Mouse (Mus musculus) kidney, postnatal 0 days (tissue): ENCODE measurements around the gene Slc39a11. TPM values are rescaled to one million over a fixed set of nuclear protein-coding genes. Genes with fewer than 3 reads are reported as not detected.
A peak's percentile ranks its signal among the peaks of the same experiment; 100 is the strongest.

Source experiments
- ATAC-seq: fragments of 200-750 bp; cut with Nextera tagmentation; replicated peaks from 2 replicates; pipeline ENCODE4 v1.8.0; 2017; ENCODE audit warnings: low read depth, moderate number of reproducible peaks, moderate TSS enrichment, moderate library complexity; ENCODE audit not compliant: low FRiP score
- DNase-seq: peaks from one replicate; pipeline ENCODE4 v3.0.0-alpha.2; 2016; ENCODE audit warnings: low spot score
- H3K27ac ChIP-seq: fragments of 300-500 bp; sonication (generic); 2 replicates; pipeline ENCODE4 v1.5.1; 2014; ENCODE audit warnings: mild to moderate bottlenecking
- H3K27me3 ChIP-seq: fragments of 300-500 bp; sonication (generic); 2 replicates; pipeline ENCODE4 v1.6.1; 2014; ENCODE audit warnings: low read length, mixed read lengths; ENCODE audit not compliant: insufficient read depth
- H3K36me3 ChIP-seq: fragments of 300-500 bp; sonication (generic); 2 replicates; pipeline ENCODE4 v1.6.1; 2014; ENCODE audit warnings: low read length, mixed read lengths; ENCODE audit not compliant: insufficient read depth
- H3K4me1 ChIP-seq: fragments of 300-500 bp; sonication (generic); replicated peaks from 2 replicates; pipeline ENCODE4 v1.6.1; 2014; ENCODE audit warnings: antibody characterized with exemption, low read length, mixed read lengths; ENCODE audit not compliant: insufficient read depth
- H3K4me2 ChIP-seq: fragments of 300-500 bp; sonication (generic); 2 replicates; pipeline ENCODE4 v1.6.1; 2014; ENCODE audit warnings: mild to moderate bottlenecking, low read length, moderate library complexity, mixed read lengths
- H3K4me3 ChIP-seq: fragments of 300-500 bp; sonication (generic); replicated peaks from 2 replicates; pipeline ENCODE4 v1.5.1; 2014; ENCODE audit warnings: low read depth, low read length
- H3K9ac ChIP-seq: fragments of 300-500 bp; sonication (generic); 2 replicates; pipeline ENCODE4 v1.6.1; 2014; ENCODE audit warnings: low read depth, low read length
- H3K9me3 ChIP-seq: fragments of 300-500 bp; sonication (generic); replicated peaks from 2 replicates; pipeline ENCODE4 v1.6.1; 2016; ENCODE audit warnings: low read length, inconsistent platforms, mixed read lengths
- CTCF ChIP-seq: IDR thresholded peaks from 2 replicates; pipeline ENCODE4 v1.5.1; 2016; ENCODE audit warnings: antibody characterized with exemption, low read depth, mild to moderate bottlenecking, moderate library complexity
- WGBS: fragments of 180-500 bp; shearing (Covaris S2); extraction: QIAGEN DNeasy Blood & Tissue Kit; methylation state at CpG from one replicate; pipeline ENCODE4 v1.1.7; 2014; 5-methylcytosine and 5-hydroxymethylcytosine counted together
- polyA plus RNA-seq: library from polyadenylated mRNA; unstranded; fragments of >200 nt; fragmentation: Nextera tagmentation; extraction: Ambion mirVana; gene quantifications from 2 replicates; pipeline ENCODE4 v1.2.1, GENCODE M21; 2015

Slc39a11 gene
- polyA plus RNA-seq, 1 experiment from 2014 or later = 23.3 TPM

GRCm38 (mm10) chr11:113442036-113442435 lies 207.8 kb downstream of the Slc39a11 start:
- Histone ChIP-seq H3K27ac (no peak overlapping the region), H3K4me3 (no peak overlapping the region), H3K36me3 (no peaks in the 10 kb centered on the region), H3K9ac (no peak overlapping the region), H3K4me1 (0 out of 2 replicates have a peak, but pooled peaks cover 5% of the 10 kb centered on the region), H3K4me2 (no peak overlapping the region), H3K27me3 (no peaks in the 10 kb centered on the region), H3K9me3 (0 out of 2 replicates have a peak, but pooled peaks cover 4% of the 10 kb centered on the region)
- no peak for TF ChIP-seq CTCF
- ATAC-seq = no peak
- DNase-seq = no peak
- 94% methylated on average over 11 of the region's 11 CpGs for WGBS

DNA sequence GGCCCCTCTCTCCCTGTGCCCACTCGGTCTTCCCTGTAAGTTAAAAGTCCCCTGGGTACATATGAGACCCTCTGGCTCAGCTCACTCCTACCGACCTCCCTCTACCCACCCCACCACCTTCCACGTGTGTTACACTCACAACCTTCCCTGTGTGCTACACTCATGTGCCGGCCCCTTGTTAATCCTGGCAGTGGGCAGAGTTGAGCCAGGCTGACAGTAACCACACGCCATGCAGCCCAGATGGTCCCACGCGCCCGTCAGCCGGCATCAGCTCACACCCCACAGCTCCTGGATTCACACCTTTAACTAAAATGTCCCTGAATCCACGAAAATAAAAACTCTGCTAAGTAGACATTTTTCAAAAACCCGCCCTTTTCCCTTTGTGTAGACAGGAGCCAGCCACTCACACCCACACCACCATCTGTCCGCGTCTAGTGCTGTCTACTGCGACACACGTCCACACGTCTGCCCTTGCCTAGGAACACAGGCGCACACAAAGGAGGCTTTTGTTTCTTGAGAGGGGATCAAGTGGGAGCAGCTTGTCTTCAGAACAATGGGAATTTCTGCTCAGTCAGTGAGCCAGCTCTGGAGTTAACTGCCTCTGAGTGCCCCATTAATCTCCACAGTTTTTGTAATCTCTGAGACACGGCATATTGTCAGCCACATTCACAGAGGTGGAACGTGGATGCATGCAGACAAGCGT lies 210.4 kb downstream of the Slc39a11 start:
- ATAC-seq (no peak), DNase-seq (no peak)
- H3K27ac ChIP-seq = no peak overlapping the region
- no peak overlapping the region for H3K9ac ChIP-seq
- H3K27me3 ChIP-seq = no peaks in the 10 kb centered on the region
- H3K36me3 ChIP-seq = no peaks in the 10 kb centered on the region
- H3K4me1 ChIP-seq = 0 out of 2 replicates have a peak, but pooled peaks cover 5% of the 10 kb centered on the region
- TF ChIP-seq CTCF = no peak
- H3K9me3 ChIP-seq = 0 out of 2 replicates have a peak, but pooled peaks cover 4% of the 10 kb centered on the region
- H3K4me2 ChIP-seq = no peak overlapping the region
- no peak overlapping the region for H3K4me3 ChIP-seq
- 57% methylated on average over 20 of the region's 20 CpGs for WGBS

DNA sequence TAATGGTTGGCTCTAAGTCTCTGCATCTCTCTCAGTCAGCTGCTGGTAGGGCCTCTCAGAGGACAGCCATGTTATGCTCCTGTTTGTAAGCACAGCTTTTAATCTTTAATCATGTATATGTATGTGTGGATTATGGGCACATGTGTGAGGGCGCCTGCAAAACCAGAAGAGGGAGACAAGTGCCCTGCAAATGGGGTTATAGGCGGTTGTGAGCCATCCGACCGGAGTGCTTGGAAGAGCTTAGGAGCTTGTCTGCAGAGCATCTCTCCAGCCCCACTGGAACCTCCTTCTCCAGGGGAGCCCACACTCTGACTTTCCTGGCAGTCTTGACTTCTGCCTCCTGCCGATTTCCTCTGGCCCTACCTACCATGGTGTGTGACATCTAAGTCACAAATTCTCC lies 211.0 kb downstream of the Slc39a11 start:
- Histone ChIP-seq H3K4me3 (no peak overlapping the region), H3K4me1 (0 out of 2 replicates have a peak, but pooled peaks cover 5% of the 10 kb centered on the region), H3K27ac (no peak overlapping the region), H3K4me2 (no peak overlapping the region), H3K9me3 (0 out of 2 replicates have a peak, but pooled peaks cover 4% of the 10 kb centered on the region), H3K27me3 (no peaks in the 10 kb centered on the region), H3K9ac (no peak overlapping the region), H3K36me3 (no peaks in the 10 kb centered on the region)
- DNase-seq = no peak
- TF ChIP-seq CTCF = 0 out of 2 replicates have a peak, but pooled peaks have one; percentile 15
- ATAC-seq = no peak
- 82% methylated on average over 5 of the region's 5 CpGs for WGBS

GRCm38 (mm10) chr11:113437357-113437756 lies 212.5 kb downstream of the Slc39a11 start:
- Histone ChIP-seq H3K9me3 (0 out of 2 replicates have a peak, but pooled peaks cover 4% of the 10 kb centered on the region), H3K27ac (no peak overlapping the region), H3K9ac (no peak overlapping the region), H3K27me3 (no peaks in the 10 kb centered on the region), H3K4me3 (no peak overlapping the region), H3K4me2 (no peak overlapping the region), H3K36me3 (no peaks in the 10 kb centered on the region), H3K4me1 (0 out of 2 replicates have a peak, but pooled peaks cover 5% of the 10 kb centered on the region)
- TF ChIP-seq CTCF = no peak
- ATAC-seq (no peak), DNase-seq (no peak)
- WGBS = 82% methylated on average over 9 of the region's 9 CpGs

- TF ChIP-seq CTCF = no peak
- H3K27ac ChIP-seq = no peak overlapping the region
- no peak overlapping the region for H3K4me2 ChIP-seq
- H3K4me3 ChIP-seq = no peak overlapping the region
- 0 out of 2 replicates have a peak, but pooled peaks cover 5% of the 10 kb centered on the region for H3K4me1 ChIP-seq
- no peaks in the 10 kb centered on the region for H3K36me3 ChIP-seq
- no peak for ATAC-seq
- H3K27me3 ChIP-seq = no peaks in the 10 kb centered on the region
- 78% methylated on average over 6 of the region's 6 CpGs for WGBS
- peak; percentile 29 for DNase-seq
- H3K9ac ChIP-seq = no peak overlapping the region
- H3K9me3 ChIP-seq = 0 out of 2 replicates have a peak, but pooled peaks cover 4% of the 10 kb centered on the region
Measured at GRCm38 (mm10) chr11:113436299-113436698, 213.6 kb downstream of the Slc39a11 start.

DNA sequence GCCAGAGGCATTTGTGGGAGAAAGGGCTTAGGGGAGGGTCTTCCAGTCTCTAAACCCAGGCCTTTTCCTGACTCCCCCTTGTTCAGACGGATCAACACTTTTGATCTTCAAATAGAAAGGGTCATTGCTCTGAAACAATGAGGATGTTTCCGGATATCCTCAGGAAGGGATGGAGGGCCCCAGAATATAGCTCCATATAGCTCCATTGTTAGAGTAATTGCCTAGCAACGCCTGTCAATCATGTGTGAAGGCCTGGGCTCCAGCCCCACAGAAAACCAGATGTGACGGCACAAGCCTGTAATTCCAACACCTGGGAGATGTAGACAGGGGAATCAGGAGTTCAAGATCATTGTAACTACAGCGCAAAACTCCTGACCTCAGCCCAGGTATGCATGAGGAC lies 214.2 kb downstream of the Slc39a11 start:
- ATAC-seq (no peak), DNase-seq (no peak)
- 55% methylated on average over 5 of the region's 5 CpGs for whole genome bisulfite sequencing
- H3K4me2 ChIP-seq = no peak overlapping the region
- H3K9me3 ChIP-seq = no peaks in the 10 kb centered on the region
- H3K27me3 ChIP-seq = no peaks in the 10 kb centered on the region
- no peak for TF ChIP-seq CTCF
- no peak overlapping the region for H3K9ac ChIP-seq
- H3K4me3 ChIP-seq = no peak overlapping the region
- H3K27ac ChIP-seq = no peak overlapping the region
- H3K4me1 ChIP-seq = 0 out of 2 replicates have a peak, but pooled peaks cover 5% of the 10 kb centered on the region
- no peaks in the 10 kb centered on the region for H3K36me3 ChIP-seq
